Mouse (Mus musculus): ENCODE measurements at regions not wholly inside any gene's neighbourhood (a gene's known extent, or its start where the extent isn't known, plus 50 kb on each side); places are given as distances from the start of the nearest gene placed in this dataset.

DNA sequence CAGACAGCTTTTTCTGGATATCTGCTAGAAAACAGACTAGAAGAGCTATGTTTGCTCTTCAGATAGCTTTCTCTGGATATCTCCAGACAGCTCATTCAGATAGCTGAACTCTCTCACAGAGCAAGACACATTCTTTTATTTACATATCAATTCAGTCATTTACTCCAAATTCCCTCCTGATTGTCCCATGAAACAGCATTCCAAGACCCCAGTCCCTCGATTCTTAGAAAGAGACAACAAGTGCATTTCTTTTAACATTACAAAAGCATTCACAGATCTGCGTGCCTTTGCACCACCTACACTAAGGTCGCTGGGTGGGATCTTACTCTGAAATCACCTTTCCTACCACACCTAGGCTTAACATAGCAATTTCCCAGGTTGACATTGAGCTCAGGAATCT, 1039.5 kb upstream of the Ddx18 start:
- DNase-seq: no peak

DNA sequence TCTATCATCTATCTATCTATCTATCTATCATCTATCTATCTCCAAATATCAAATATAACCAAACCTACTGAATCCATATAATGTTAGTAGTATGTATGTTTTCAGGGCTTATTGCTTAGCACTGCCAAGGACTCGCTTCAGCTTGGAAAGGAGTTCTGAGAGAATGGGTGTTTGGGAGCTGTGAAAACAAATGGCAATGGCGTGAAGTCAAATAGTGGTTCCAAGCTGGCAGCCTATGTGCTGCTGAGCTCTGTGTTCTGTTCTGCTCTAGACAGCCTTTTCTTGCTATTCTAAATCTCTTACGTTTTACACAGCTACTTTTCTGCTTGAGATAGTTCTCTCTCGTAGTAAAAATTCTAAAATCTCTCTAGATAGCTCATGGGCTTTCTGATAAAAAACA, 1008.2 kb upstream of the Ddx18 start:
- DNase-seq: peak; percentile 3 to 11

DNA sequence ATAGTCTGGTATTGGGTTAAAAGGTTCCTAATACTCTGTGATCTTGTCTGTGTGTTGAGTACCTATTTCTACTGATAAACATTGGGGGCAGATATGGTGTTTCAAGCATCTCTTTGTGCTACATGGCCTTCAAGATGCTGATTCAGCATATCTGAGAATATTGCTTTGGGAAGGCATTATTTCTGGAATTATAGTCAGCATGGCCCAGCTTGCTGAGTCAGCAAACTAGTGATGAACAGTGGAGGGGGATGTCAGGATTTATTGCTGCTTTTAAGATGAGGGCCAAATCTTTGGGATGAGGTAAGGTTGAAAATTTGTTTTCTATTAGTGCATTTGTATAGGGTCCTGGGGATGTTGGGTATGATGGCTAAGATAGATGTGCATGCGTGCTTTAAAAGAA, 983.8 kb upstream of the Ddx18 start:
- no peak for DNase-seq

DNA sequence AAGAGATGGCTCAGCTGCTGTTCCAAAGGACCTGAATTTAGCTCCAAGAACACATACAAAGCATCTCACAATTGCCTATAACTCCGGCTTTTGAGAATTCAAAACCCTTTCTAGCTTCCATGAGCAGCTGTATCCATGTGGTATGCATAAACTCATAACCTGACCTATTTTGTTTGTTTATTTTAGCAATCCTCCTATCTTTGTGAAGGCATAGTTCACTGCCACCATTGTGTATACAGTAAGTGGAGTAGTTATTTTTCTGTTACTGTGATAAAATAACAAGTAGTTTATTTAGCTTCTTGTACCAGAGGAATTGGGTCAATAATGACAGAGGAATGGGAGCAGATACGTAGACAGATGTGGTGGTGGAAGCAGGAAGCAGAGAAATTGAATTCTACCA, 941.8 kb upstream of the Ddx18 start:
- no peak for DNase-seq

DNA sequence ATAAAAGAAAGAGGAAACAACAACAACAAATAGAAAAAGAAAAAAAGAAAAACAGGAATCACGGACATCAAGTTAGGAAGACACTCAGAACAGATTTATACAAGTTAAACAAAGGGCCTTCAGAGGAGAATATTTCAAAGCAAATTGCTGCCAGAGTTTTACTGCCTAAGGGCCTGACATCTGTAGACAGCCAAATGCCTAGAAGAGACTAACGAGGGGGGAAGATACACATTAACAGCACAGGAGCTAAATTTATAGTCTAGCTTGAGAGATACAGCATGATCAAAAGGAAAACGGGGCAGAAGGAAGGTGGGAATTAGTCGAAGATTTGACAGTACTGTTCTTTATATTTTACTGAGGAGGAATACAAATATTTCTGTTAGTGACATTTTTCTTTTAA, 933.9 kb upstream of the Ddx18 start:
- no peak for DNase-seq

DNA sequence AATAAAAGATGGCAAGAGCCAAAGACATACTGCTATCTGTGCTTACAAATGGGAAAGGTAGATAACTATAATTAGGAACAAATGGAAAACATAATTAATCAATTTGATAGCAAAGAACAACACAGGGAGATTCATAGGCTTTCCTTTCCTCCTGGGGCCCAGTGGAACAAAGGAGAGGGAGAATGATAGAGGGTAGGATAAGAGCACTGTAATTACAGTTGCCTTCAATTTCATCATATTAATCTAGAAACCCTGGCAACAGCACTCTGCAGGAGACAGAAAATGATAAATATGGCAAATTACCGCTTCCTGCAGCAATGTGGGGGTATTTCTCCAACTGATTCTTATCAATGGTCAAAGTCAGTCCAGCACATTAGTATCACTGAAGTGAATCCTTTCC, 910.2 kb upstream of the Ddx18 start:
- no peak for DNase-seq

DNA sequence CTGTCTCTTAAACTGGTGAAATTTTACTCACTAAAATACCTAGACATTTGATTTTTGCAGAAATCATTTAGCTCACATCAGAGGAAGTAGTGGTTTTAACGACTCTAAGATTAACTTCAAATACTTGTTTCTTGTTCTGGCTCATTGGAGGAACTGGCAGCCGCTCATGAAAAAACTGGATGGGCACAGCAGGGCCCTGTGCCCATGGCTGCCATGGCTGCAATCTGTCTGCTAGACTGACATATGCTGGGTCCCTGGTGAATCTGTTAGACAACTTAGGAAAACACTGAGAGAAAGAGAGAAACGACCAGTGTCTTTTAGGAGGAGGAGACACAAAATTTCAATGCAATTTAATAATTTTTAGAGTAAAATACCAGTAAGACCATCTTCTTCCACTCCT, 896.1 kb upstream of the Ddx18 start:
- DNase-seq: peak; percentile 38 to 53

DNA sequence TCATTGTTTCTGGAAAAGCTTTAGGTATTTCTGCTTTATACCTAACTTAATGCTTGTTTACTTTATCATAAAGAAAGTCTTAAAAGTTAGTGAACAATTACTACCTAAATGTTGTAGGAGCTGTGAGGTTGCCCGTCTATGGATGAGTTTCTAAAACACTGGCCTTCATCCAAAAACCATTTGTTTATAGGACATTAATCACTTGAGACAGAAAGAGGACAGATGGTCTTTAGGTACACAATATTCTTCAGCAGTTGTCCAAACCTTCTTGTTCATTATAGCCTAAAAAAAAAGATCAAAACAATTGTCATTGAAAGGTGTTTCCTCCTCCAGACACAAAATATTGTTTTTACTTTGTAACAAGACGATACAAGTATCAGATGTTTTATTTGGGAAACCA, 891.3 kb upstream of the Ddx18 start:
- no peak for DNase-seq

DNA sequence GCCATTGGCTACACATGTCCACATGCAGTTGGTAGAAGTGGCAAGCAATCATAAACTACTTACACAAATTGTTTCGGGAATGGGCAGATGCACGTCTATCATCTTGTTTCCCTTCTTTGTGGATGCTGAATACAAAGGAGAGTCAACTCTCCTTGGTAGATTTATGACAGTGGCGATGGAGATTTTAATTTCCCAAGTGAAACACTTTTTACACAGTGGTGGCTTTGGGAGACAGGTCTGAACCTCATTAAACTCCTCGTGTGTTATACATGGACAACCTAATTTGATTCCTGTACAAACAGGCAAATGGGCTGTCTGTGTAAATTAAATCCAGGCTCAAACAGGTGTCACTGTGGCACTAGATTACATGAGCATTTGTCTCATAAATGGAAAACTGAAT, 887.1 kb upstream of the Ddx18 start:
- no peak for DNase-seq

DNA sequence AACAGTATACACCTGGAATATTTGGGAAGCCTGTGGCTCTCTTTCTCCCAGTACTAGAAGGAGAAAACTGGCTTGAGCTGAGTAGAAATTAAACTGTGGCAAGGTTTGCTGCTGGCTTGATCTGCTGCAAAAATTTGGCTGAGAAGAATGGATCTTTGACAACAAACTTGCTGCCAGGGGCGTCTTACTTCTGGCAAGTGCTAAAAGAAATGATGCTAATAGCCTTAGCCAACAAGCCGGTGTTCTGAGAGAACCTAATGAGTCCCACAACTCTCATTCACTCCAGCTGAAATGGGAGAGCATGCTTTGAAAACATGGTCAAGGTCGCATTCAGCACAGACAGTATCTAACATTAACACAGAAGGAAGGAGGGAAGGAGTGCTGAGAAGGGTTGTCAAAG, 885.8 kb upstream of the Ddx18 start:
- peak in 1 of 2 experiments; percentile 2 for DNase-seq

DNA sequence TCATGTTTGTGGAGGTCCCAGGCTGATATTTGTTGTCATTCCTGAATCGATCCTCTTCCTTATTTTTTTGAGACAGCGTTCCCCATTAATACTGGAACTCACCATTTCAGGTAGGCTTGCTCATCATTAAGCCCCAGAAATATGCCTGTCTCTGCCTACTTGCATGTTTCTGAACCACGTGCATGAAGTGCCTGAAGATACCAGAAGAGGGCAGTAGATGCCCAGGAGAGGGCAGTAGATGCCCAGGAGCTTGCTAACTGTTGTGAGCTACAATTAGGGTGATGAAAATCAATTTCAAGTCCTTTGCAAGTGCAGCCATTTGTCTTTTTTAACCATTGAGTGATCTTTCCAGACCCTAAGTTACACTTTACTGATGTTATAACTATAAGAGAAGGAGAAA, 871.6 kb upstream of the Ddx18 start:
- peak in 1 of 2 experiments; percentile 3 for DNase-seq

DNA sequence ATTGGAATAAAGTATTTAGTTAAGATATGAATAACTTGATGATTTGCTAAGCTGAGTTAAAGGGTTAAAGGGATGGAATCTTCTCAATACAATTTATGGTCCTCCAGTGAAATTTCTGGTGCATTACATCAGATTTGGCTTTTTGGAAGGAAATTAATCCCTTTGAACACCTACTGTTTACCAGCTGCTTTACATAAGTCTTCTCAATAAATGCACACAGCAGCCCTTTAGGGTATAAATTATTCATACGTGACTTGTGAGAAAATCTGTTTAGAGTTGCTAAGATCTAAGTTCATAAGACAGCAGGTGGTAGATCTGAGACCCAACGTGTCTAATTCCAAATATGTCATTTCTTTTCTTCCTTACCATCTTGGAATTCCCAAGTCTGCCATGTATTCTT, 855.7 kb upstream of the Ddx18 start:
- no peak for DNase-seq

DNA sequence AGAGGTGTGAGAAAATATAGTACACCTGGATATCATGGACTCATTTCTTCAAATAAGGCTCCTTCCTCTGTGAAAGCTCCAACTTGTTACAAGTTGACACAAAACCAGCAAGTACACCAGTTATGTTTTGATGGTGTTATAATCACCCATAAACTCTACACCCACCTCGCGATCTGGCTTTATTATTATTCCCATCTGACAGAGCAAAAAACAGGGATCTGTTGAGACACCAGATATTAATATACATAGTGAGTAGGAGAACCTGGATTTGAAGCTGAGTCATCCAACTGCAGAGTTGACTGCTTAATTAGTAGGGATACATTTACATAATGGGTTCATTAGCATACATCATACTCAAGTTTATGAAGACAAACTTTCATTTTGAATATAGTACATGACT, 828.6 kb upstream of the Ddx18 start:
- peak in 1 of 2 experiments; percentile 3 for DNase-seq

DNA sequence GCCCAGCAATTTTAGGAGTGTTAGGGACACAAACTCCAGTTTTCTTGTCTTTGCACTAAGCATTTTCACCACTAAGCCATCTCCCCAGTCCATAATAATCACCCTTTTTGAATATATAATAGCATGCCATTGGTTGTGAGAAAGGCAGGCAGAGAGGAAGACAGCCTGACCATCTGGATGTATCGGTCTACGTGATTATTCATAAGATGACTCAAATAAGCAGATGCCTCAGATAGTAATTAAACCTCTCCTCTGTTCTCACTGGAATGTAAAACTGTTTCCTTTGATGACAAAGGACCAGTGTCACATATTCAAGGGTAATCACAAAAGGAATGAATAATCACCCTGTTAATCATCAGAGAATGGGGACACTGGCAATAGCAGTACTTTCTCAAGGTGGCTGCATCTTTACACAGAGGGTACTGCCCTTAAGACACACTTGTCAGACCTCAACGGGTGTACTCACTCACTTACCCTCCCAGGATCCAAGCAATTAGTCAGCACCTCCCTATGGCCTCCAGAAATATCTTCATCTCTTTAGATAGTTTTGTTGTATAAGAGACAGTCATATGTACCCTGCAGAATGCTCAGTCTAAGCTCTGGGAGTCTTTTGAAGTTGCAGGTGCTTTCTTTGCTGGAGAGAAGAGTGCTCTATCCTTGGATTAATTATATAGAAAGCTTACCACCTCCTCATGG, 826.0 kb upstream of the Ddx18 start:
- DNase-seq: peak in 1 of 2 experiments; percentile 2

DNA sequence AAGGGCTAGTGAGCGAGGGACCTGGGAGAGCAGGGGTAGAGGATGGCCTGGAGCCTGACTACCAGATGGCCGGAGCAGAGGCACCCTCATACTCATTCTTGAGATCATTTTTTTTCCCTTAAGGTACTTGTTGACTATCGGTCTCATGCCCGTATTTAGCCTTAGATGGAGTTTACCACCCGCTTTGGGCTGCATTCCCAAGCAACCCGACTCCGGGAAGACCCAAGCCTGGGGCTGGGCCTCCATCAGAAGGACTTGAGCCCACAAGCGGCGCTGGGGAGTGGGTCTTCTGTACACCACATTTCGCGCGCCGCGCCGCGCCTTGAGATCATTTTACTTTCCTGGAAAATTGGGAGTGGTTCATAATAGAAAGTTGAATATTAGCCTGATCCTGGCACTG, 789.2 kb upstream of the Ddx18 start:
- peak; percentile 86 to 90 for DNase-seq

DNA sequence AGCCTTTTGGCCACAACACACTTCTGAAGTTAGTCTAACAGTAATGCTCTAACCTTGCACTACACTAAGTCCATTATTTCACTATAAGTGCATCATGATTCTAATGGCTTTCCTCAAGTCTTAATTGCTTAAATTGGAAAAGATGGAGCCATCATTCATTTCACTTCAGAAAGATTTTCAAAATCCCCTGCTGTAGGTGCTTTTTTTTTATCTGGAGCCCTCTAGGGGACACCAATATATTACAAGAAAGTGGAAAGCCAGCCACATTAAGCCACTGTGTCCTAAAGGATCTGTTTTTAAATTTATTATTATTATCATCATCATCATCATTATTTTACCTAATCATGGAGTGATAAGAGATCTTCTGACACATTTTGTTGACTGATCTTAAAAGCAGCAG, 783.7 kb upstream of the Ddx18 start:
- no peak for DNase-seq

DNA sequence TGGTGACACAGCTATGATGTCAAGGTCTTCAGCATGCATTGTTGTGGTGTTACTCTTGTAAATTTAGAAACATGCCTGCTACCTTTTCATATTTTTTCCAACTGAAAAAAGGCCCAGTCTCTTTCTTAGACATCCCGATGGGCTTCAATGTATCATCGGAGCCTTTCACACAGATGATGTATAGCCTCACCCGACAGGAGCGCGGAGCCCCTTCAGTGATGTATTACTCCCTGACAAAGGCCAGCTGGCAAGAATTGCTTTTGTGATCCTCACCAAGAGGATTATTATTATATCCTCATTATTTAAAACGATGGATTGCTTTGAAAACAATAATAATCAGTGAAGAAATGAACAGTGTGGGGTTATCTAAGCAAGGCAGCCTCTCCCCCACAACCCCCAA, 765.5 kb upstream of the Ddx18 start:
- no peak for DNase-seq

DNA sequence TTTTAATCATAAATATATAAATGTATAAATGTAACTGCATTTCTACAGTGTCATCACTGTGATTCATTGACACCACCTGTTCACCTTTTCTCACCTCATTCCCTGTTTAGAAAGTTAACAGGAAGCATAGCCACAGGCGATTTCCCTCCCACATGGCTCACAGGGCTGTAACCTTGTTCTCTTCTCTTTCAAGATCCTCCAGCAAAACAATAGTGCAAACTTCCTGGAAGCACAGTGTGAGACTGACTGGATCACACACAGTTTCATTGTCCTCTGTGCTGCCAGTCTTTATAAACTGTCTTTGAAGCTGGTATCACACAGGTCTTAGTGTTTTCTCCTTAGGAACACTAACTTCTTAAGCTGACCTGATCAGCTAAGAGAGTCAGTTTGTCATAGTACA, 760.5 kb upstream of the Ddx18 start:
- no peak for DNase-seq

Measured in layer of hippocampus, postnatal 36 days (tissue).